Mouse (Mus musculus): Measurements from ENCODE around the gene 3100002H09Rik.

- no peak for TF ChIP-seq CTCF (IDR thresholded peaks at IDR 0.05; ENCODE audit: low read depth, low read length)
- no peak for TF ChIP-seq POLR2A (IDR thresholded peaks at IDR 0.05; ENCODE audit: extremely low read depth, insufficient read depth, low read length)
These were observed 16.9 kb downstream of the 3100002H09Rik start for GRCm38 (mm10) chr4:124593691-124594090.
